Mouse (Mus musculus) macrophage (primary cell): Measurements from ENCODE around the gene Pitx3. TPM values are rescaled to one million over a fixed set of nuclear protein-coding genes. Genes with fewer than 3 reads are reported as not detected.

ENCODE experiments used
- H3K27ac ChIP-seq: fragments of 350-480 bp; formaldehyde crosslinking; 2 replicates; pipeline ENCODE4 v1.9.0; 2021
- H3K36me3 ChIP-seq: fragments of 350-480 bp; formaldehyde crosslinking; 2 replicates; pipeline ENCODE4 v1.9.0; 2021; ENCODE audit errors: inconsistent target
- H3K4me3 ChIP-seq: fragments of 350-480 bp; formaldehyde crosslinking; 2 replicates; pipeline ENCODE4 v1.9.0; 2021; ENCODE audit errors: inconsistent target
- H3K79me2 ChIP-seq: fragments of 350-480 bp; formaldehyde crosslinking; 2 replicates; pipeline ENCODE4 v1.9.0; 2021; ENCODE audit errors: inconsistent target
- WGBS: methylation state at CpG from one replicate; pipeline ENCODE4 v1.1.7; 2026; ENCODE audit warnings: inconsistent platforms; ENCODE audit not compliant: missing documents; 5-methylcytosine and 5-hydroxymethylcytosine counted together
- polyA plus RNA-seq: library from polyadenylated mRNA; stranded (reverse); fragments of 250-400 nt; gene quantifications from 3 replicates; pipeline ENCODE4 v1.2.4, GENCODE M21; 2018; ENCODE audit warnings: inconsistent platforms

The Pitx3 gene
- polyA plus RNA-seq, 1 experiment from 2014 or later: not detected

- no peak overlapping the region for H3K27ac ChIP-seq
- no peaks in the 10 kb centered on the region for H3K79me2 ChIP-seq
- H3K36me3 ChIP-seq: no peaks in the 10 kb centered on the region
- no peak overlapping the region for H3K4me3 ChIP-seq
- WGBS: 76% methylated on average over 4 of the region's 4 CpGs
These were observed 33.5 kb downstream of the Pitx3 start for GRCm38 (mm10) chr19:46114617-46115016.

- no peak overlapping the region for H3K4me3 ChIP-seq
- WGBS: 77% methylated on average over 5 of the region's 5 CpGs
- no peak overlapping the region for H3K27ac ChIP-seq
- no peaks in the 10 kb centered on the region for H3K36me3 ChIP-seq
- no peaks in the 10 kb centered on the region for H3K79me2 ChIP-seq
These were observed 37.3 kb downstream of the Pitx3 start for GRCm38 (mm10) chr19:46110781-46111180.

- H3K27ac ChIP-seq: no peak overlapping the region
- no peaks in the 10 kb centered on the region for H3K79me2 ChIP-seq
- WGBS: 70% methylated on average over 2 of the region's 2 CpGs
- no peak overlapping the region for H3K4me3 ChIP-seq
- no peaks in the 10 kb centered on the region for H3K36me3 ChIP-seq
These were observed 37.9 kb downstream of the Pitx3 start for GRCm38 (mm10) chr19:46110214-46110613.

- no peaks in the 10 kb centered on the region for H3K36me3 ChIP-seq
- H3K27ac ChIP-seq: no peak overlapping the region
- H3K79me2 ChIP-seq: no peaks in the 10 kb centered on the region
- H3K4me3 ChIP-seq: no peak overlapping the region
- WGBS: 94% methylated on average over 2 of the region's 2 CpGs
These were observed 44.0 kb downstream of the Pitx3 start for GRCm38 (mm10) chr19:46104187-46104557.

GRCm38 (mm10) chr19:46103437-46104186 is 44.5 kb downstream of the Pitx3 start:
- WGBS: 90% methylated on average over 5 of the region's 6 CpGs

GRCm38 (mm10) chr19:46099561-46099960 is 48.6 kb downstream of the Pitx3 start:
- WGBS: 96% methylated on average over 3 of the region's 3 CpGs
- H3K79me2 ChIP-seq: no peaks in the 10 kb centered on the region
- no peaks in the 10 kb centered on the region for H3K36me3 ChIP-seq
- no peak overlapping the region for H3K4me3 ChIP-seq
- no peak overlapping the region for H3K27ac ChIP-seq

More at GRCm38 (mm10) chr19:46103437-46104186, 44.5 kb downstream of the Pitx3 start:
- no peaks in the 10 kb centered on the region for H3K79me2 ChIP-seq
- H3K36me3 ChIP-seq: no peaks in the 10 kb centered on the region
- no peak overlapping the region for H3K27ac ChIP-seq
- no peak overlapping the region for H3K4me3 ChIP-seq

- Histone ChIP-seq H3K27ac (no peak overlapping the region), H3K36me3 (no peaks in the 10 kb centered on the region), H3K4me3 (no peak overlapping the region), H3K79me2 (no peaks in the 10 kb centered on the region)
- 93% methylated on average over 5 of the region's 5 CpGs for WGBS
These were observed 51.7 kb downstream of the Pitx3 start for GRCm38 (mm10) chr19:46096396-46096795.

- Histone ChIP-seq H3K4me3 (no peak overlapping the region), H3K27ac (no peak overlapping the region), H3K36me3 (no peaks in the 10 kb centered on the region), H3K79me2 (no peaks in the 10 kb centered on the region)
- 98% methylated on average over 3 of the region's 4 CpGs for WGBS
These were observed 52.8 kb downstream of the Pitx3 start for GRCm38 (mm10) chr19:46095291-46095690.

- no peaks in the 10 kb centered on the region for H3K79me2 ChIP-seq
- WGBS: 93% methylated on average over 2 of the region's 2 CpGs
- H3K36me3 ChIP-seq: no peaks in the 10 kb centered on the region
- no peak overlapping the region for H3K4me3 ChIP-seq
- H3K27ac ChIP-seq: no peak overlapping the region
These were observed 54.0 kb downstream of the Pitx3 start for GRCm38 (mm10) chr19:46094144-46094543.

- 90% methylated on average over 4 of the region's 4 CpGs for WGBS
These were observed 56.5 kb downstream of the Pitx3 start for GRCm38 (mm10) chr19:46091641-46092040.

GRCm38 (mm10) chr19:46087871-46088270 is 60.3 kb downstream of the Pitx3 start:
- H3K27ac ChIP-seq: no peak overlapping the region
- peaks cover 11% of the 10 kb centered on the region for H3K36me3 ChIP-seq
- no peaks in the 10 kb centered on the region for H3K79me2 ChIP-seq
- H3K4me3 ChIP-seq: no peak overlapping the region
- WGBS: 91% methylated on average over 7 of the region's 7 CpGs

More at GRCm38 (mm10) chr19:46091641-46092040, 56.5 kb downstream of the Pitx3 start:
- Histone ChIP-seq H3K4me3 (no peak overlapping the region), H3K79me2 (no peaks in the 10 kb centered on the region), H3K27ac (no peak overlapping the region), H3K36me3 (no peaks in the 10 kb centered on the region)

GRCm38 (mm10) chr19:46086337-46086736 is 61.8 kb downstream of the Pitx3 start:
- H3K4me3 ChIP-seq: no peak overlapping the region
- H3K79me2 ChIP-seq: no peaks in the 10 kb centered on the region
- peaks cover 26% of the 10 kb centered on the region for H3K36me3 ChIP-seq
- no peak overlapping the region for H3K27ac ChIP-seq
- WGBS: 44% methylated on average over 3 of the region's 3 CpGs

Other genes with a start within 250 kb of the Pitx3 start
- gene Armh3, start 149.8 kb downstream of the Pitx3 start, polyA plus RNA-seq: 9.3 to 14.2 TPM (median 10.7 TPM) in 3 replicates
- gene Hps6, start 144.8 kb downstream of the Pitx3 start, polyA plus RNA-seq: 5.1 to 9.8 TPM (median 9.4 TPM) in 3 replicates
- gene Pprc1, start 103.4 kb downstream of the Pitx3 start, polyA plus RNA-seq: 13.1 to 26.2 TPM (median 15.9 TPM) in 3 replicates
- 59.8 to 83.3 TPM (median 73.3 TPM) in 3 replicates for gene Ldb1, start 103.1 kb downstream of the Pitx3 start, polyA plus RNA-seq
- 18.8 to 68.9 TPM (median 43.9 TPM) in 3 replicates for gene Nolc1, start 72.5 kb downstream of the Pitx3 start, polyA plus RNA-seq
- gene Elovl3, start 16.4 kb downstream of the Pitx3 start, polyA plus RNA-seq: 0.12 TPM in 1 of 3 replicates, not detected in the others
- gene Gbf1, start 4.2 kb upstream of the Pitx3 start, polyA plus RNA-seq: 26.0 to 52.8 TPM (median 26.1 TPM) in 3 replicates
- gene Nfkb2, start 156.0 kb upstream of the Pitx3 start, polyA plus RNA-seq: 22.0 to 49.3 TPM (median 32.3 TPM) in 3 replicates
- gene Psd, start 178.8 kb upstream of the Pitx3 start, polyA plus RNA-seq: 0.13 to 0.33 TPM in 2 of 3 replicates, not detected in the other
- gene Fbxl15, start 179.9 kb upstream of the Pitx3 start, polyA plus RNA-seq: 1.1 to 6.6 TPM (median 6.4 TPM) in 3 replicates
- 107 to 134 TPM (median 122 TPM) in 3 replicates for gene Cuedc2, start 190.4 kb upstream of the Pitx3 start, polyA plus RNA-seq
- gene Mfsd13a, start 192.8 kb upstream of the Pitx3 start, polyA plus RNA-seq: 15.2 to 23.8 TPM (median 20.1 TPM) in 3 replicates
- gene 2310034G01Rik, start 202.0 kb upstream of the Pitx3 start, polyA plus RNA-seq: 0.17 to 0.31 TPM (median 0.27 TPM) in 3 replicates
- 93.8 to 117 TPM (median 112 TPM) in 3 replicates for gene Actr1a, start 247.4 kb upstream of the Pitx3 start, polyA plus RNA-seq
- gene Sufu, start 248.6 kb upstream of the Pitx3 start, polyA plus RNA-seq: 7.6 to 9.7 TPM (median 8.7 TPM) in 3 replicates